Mouse (Mus musculus): ENCODE data around the gene Fgd5. TPM values are rescaled to one million over a fixed set of nuclear protein-coding genes. Genes with fewer than 3 reads are reported as not detected.

The Fgd5 gene
- total and polyA plus RNA-seq, 3 experiments, result not detected

- peaks cover 51% of the 10 kb centered on the region for H3K27me3 ChIP-seq (replicated peaks)
- no peaks in the 10 kb centered on the region for H3K9me3 ChIP-seq (replicated peaks; ENCODE audit: low read length)
- no peak overlapping the region for H3K4me2 ChIP-seq (ENCODE audit: insufficient read depth, low read depth, poor library complexity, severe bottlenecking)
- H3K4me1 ChIP-seq (ENCODE audit: control insufficient read depth in 1 of 2, insufficient read depth in 2 of 2), result 0 out of 4 replicates have a peak, but pooled peaks cover 0 to 3% of the 10 kb centered on the region in 2 experiments
- no peaks in the 10 kb centered on the region for H3K36me3 ChIP-seq (replicated peaks in 1 of 2; ENCODE audit: control insufficient read depth in 1 of 2, insufficient read depth in 1 of 2, low read length in 1 of 2)
- DNase-seq (ENCODE audit: extremely low read depth), result no peak
- H3K79me2 ChIP-seq (replicated peaks; ENCODE audit: control insufficient read depth, extremely low read depth, insufficient read depth, poor library complexity, severe bottlenecking), result no peaks in the 10 kb centered on the region
- H3K4me3 ChIP-seq (replicated peaks in 1 of 3; ENCODE audit: low read depth in 2 of 3, low read length in 2 of 3, poor library complexity in 1 of 3), result no peak overlapping the region
- H3K27ac ChIP-seq (ENCODE audit: insufficient read depth, low read depth), result no peak overlapping the region
- dilution Hi-C loops (cut with MboI; ENCODE audit: extremely low pct_ligation_motif_present, extremely low pct_unique_long_range_greater_than_20kb, low sequenced_read_pairs) (no loop called here), in situ Hi-C loops (cut with MboI; ENCODE audit: low pct_ligation_motif_present, low pct_unique_long_range_greater_than_20kb, low sequenced_read_pairs) (no loop called here)
- no peak overlapping the region for H3K9ac ChIP-seq (ENCODE audit: insufficient read depth, low read depth)
- no peak for TF ChIP-seq POLR2A (IDR thresholded peaks at IDR 0.05; ENCODE audit: low read depth, low read length)
- TF ChIP-seq ZMIZ1 (IDR thresholded peaks at IDR 0.05; ENCODE audit: low read depth, low read length), result no peak
- no peak for TF ChIP-seq MAX (IDR thresholded peaks at IDR 0.05; ENCODE audit: low read length)
- no peak for TF ChIP-seq RAD21 (IDR thresholded peaks at IDR 0.05; ENCODE audit: low read depth, low read length)
- TF ChIP-seq HCFC1 (IDR thresholded peaks at IDR 0.05; ENCODE audit: low read depth, low read length), result no peak
- no peak for TF ChIP-seq IRF4 (IDR thresholded peaks at IDR 0.05; ENCODE audit: low read depth, low read length)
- no peak for TF ChIP-seq POLR2AphosphoS2 (IDR thresholded peaks at IDR 0.05; ENCODE audit: low read depth, low read length)
Observed at GRCm38 (mm10) chr6:91963429-91963828, 15.2 kb upstream of the Fgd5 start.

DNA sequence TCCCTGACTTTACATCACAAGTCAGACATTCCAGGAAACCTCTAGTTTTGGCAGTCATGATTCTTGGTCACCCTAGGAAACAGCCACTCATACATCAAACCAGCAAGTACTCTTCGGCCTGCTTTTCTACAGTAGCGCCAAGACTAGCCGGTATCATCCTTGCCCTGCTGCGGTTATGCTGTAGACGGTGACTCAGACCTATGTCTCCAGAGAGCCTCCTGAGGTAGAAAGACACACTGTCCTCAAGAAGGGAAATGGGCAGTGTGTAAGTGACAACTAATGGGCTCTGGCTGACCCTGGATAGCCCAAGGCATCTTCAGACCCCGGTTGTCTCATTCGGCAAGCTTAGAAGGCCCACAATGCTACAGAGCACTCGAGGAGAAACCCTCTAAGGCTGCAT is 13.6 kb upstream of the Fgd5 start:
- dilution Hi-C loops (cut with MboI; ENCODE audit: extremely low pct_ligation_motif_present, extremely low pct_unique_long_range_greater_than_20kb, low sequenced_read_pairs) (no loop called here), in situ Hi-C loops (cut with MboI; ENCODE audit: low pct_ligation_motif_present, low pct_unique_long_range_greater_than_20kb, low sequenced_read_pairs) (no loop called here)
- H3K27me3 ChIP-seq (replicated peaks), result peaks cover 55% of the 10 kb centered on the region
- H3K9ac ChIP-seq (ENCODE audit: insufficient read depth, low read depth), result no peak overlapping the region
- H3K79me2 ChIP-seq (replicated peaks; ENCODE audit: control insufficient read depth, extremely low read depth, insufficient read depth, poor library complexity, severe bottlenecking), result no peaks in the 10 kb centered on the region
- no peak overlapping the region for H3K4me3 ChIP-seq (replicated peaks in 1 of 3; ENCODE audit: low read depth in 2 of 3, low read length in 2 of 3, poor library complexity in 1 of 3)
- TF ChIP-seq EP300 (IDR thresholded peaks at IDR 0.05; ENCODE audit: low read length) (no peak), RAD21 (IDR thresholded peaks at IDR 0.05; ENCODE audit: low read depth, low read length) (no peak), CTCF (conservative IDR thresholded peaks at IDR 0.05 in 1 of 2, IDR thresholded peaks at IDR 0.05 in 1 of 2; ENCODE audit: low read depth in 2 of 2, low read length in 2 of 2) (no peak), ZC3H11A (IDR thresholded peaks at IDR 0.05; ENCODE audit: low read depth, low read length) (no peak), USF2 (conservative IDR thresholded peaks at IDR 0.05; ENCODE audit: low read depth, low read length) (no peak)
- H3K36me3 ChIP-seq (replicated peaks in 1 of 2; ENCODE audit: control insufficient read depth in 1 of 2, insufficient read depth in 1 of 2, low read length in 1 of 2), result no peaks in the 10 kb centered on the region
- peaks cover 4% of the 10 kb centered on the region for H3K9me3 ChIP-seq (replicated peaks; ENCODE audit: low read length)
- H3K27ac ChIP-seq (ENCODE audit: insufficient read depth, low read depth), result no peak overlapping the region
- no peak for DNase-seq (ENCODE audit: extremely low read depth)
- 0 out of 4 replicates have a peak, but pooled peaks cover 0 to 3% of the 10 kb centered on the region in 2 experiments for H3K4me1 ChIP-seq (ENCODE audit: control insufficient read depth in 1 of 2, insufficient read depth in 2 of 2)
- H3K4me2 ChIP-seq (ENCODE audit: insufficient read depth, low read depth, poor library complexity, severe bottlenecking), result no peak overlapping the region

DNA sequence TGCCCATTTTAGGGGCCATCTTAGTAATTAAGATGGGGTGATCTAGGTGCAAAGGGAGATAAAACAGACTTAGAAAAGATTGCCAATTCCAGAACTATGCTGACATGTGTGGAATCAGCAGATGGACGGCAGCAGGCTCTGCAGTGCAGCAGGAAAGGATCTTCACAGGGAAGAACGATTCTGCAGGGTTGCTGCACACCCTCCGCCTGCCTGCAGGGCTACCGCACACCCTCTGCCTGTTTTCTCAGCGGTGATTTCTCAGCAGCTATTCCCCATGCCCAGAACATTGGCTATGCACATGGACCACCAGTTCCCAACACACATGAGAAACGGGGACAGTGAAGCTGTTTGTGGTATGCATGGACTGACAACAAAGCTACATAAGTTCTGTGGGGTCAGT is 12.7 kb upstream of the Fgd5 start:
- in situ Hi-C loops (cut with MboI; ENCODE audit: low pct_ligation_motif_present, low pct_unique_long_range_greater_than_20kb, low sequenced_read_pairs) (no loop called here), dilution Hi-C loops (cut with MboI; ENCODE audit: extremely low pct_ligation_motif_present, extremely low pct_unique_long_range_greater_than_20kb, low sequenced_read_pairs) (no loop called here)

More for the DNA sequence above, 12.7 kb upstream of the Fgd5 start:
- no peak overlapping the region for H3K4me3 ChIP-seq (replicated peaks in 1 of 3; ENCODE audit: low read depth in 2 of 3, low read length in 2 of 3, poor library complexity in 1 of 3)
- no peak overlapping the region for H3K27ac ChIP-seq (ENCODE audit: insufficient read depth, low read depth)
- H3K4me2 ChIP-seq (ENCODE audit: insufficient read depth, low read depth, poor library complexity, severe bottlenecking), result no peak overlapping the region
- no peak overlapping the region for H3K9ac ChIP-seq (ENCODE audit: insufficient read depth, low read depth)
- DNase-seq (ENCODE audit: extremely low read depth), result no peak
- peaks cover 52% of the 10 kb centered on the region for H3K27me3 ChIP-seq (replicated peaks)
- no peak for TF ChIP-seq GABPA (IDR thresholded peaks at IDR 0.05; ENCODE audit: insufficient replicate concordance, low read depth, low read length)
- TF ChIP-seq UBTF (IDR thresholded peaks at IDR 0.05; ENCODE audit: low read depth, low read length), result no peak
- TF ChIP-seq RAD21 (IDR thresholded peaks at IDR 0.05; ENCODE audit: low read depth, low read length), result no peak
- no peak for TF ChIP-seq CHD1 (IDR thresholded peaks at IDR 0.05; ENCODE audit: low read depth, low read length)
- no peak for TF ChIP-seq E2F4 (IDR thresholded peaks at IDR 0.05; ENCODE audit: insufficient replicate concordance, low read depth, low read length)
- TF ChIP-seq MAX (IDR thresholded peaks at IDR 0.05; ENCODE audit: low read length), result no peak
- no peak for TF ChIP-seq ZC3H11A (IDR thresholded peaks at IDR 0.05; ENCODE audit: low read depth, low read length)
- TF ChIP-seq IRF4 (IDR thresholded peaks at IDR 0.05; ENCODE audit: low read depth, low read length), result no peak
- no peak for TF ChIP-seq POLR2AphosphoS2 (IDR thresholded peaks at IDR 0.05; ENCODE audit: low read depth, low read length)
- no peak for TF ChIP-seq ZNF384 (IDR thresholded peaks at IDR 0.05; ENCODE audit: low read depth, low read length)
- TF ChIP-seq HCFC1 (IDR thresholded peaks at IDR 0.05; ENCODE audit: low read depth, low read length), result no peak
- no peak for TF ChIP-seq TBP (conservative IDR thresholded peaks at IDR 0.05; ENCODE audit: low read depth, low read length)
- TF ChIP-seq PAX5 (IDR thresholded peaks at IDR 0.05; ENCODE audit: low read length), result no peak
- TF ChIP-seq USF2 (conservative IDR thresholded peaks at IDR 0.05; ENCODE audit: low read depth, low read length), result no peak
- no peak for TF ChIP-seq CTCF (conservative IDR thresholded peaks at IDR 0.05 in 1 of 2, IDR thresholded peaks at IDR 0.05 in 1 of 2; ENCODE audit: low read depth in 2 of 2, low read length in 2 of 2)
- TF ChIP-seq CHD2 (IDR thresholded peaks at IDR 0.05; ENCODE audit: low read length), result no peak
- no peak for TF ChIP-seq JUN (IDR thresholded peaks at IDR 0.05; ENCODE audit: insufficient read depth, low read depth, low read length)
- H3K9me3 ChIP-seq (replicated peaks; ENCODE audit: low read length), result peaks cover 4% of the 10 kb centered on the region
- no peaks in the 10 kb centered on the region for H3K4me1 ChIP-seq (ENCODE audit: control insufficient read depth in 1 of 2, insufficient read depth in 2 of 2)
- no peaks in the 10 kb centered on the region for H3K36me3 ChIP-seq (replicated peaks in 1 of 2; ENCODE audit: control insufficient read depth in 1 of 2, insufficient read depth in 1 of 2, low read length in 1 of 2)
- H3K79me2 ChIP-seq (replicated peaks; ENCODE audit: control insufficient read depth, extremely low read depth, insufficient read depth, poor library complexity, severe bottlenecking), result no peaks in the 10 kb centered on the region

Measured in CH12.LX (cell line).